Mouse (Mus musculus) limb, embryonic 13.5 days (tissue): ENCODE data around the gene Lpp. TPM values are rescaled to one million over a fixed set of nuclear protein-coding genes. Genes with fewer than 3 reads are reported as not detected.

Source experiments
- ATAC-seq: fragments of 200-750 bp; cut with Nextera tagmentation; 2 replicates; pipeline ENCODE4 v1.8.0; 2017; ENCODE audit warnings: low read depth, moderate number of reproducible peaks, moderate TSS enrichment; ENCODE audit not compliant: low FRiP score
- H3K27ac ChIP-seq: fragments of 300-500 bp; sonication (generic); 2 replicates; pipeline ENCODE4 v1.5.1; 2015; ENCODE audit warnings: inconsistent platforms, mild to moderate bottlenecking, moderate library complexity
- H3K27me3 ChIP-seq: fragments of 300-500 bp; sonication (generic); 2 replicates; pipeline ENCODE4 v1.6.1; 2015; ENCODE audit warnings: mild to moderate bottlenecking, inconsistent platforms
- H3K36me3 ChIP-seq: fragments of 300-500 bp; sonication (generic); 2 replicates; pipeline ENCODE4 v1.6.1; 2015; ENCODE audit warnings: inconsistent platforms, mild to moderate bottlenecking, moderate library complexity
- H3K4me1 ChIP-seq: fragments of 300-500 bp; sonication (generic); 2 replicates; pipeline ENCODE4 v1.6.1; 2015; ENCODE audit warnings: inconsistent platforms
- H3K4me2 ChIP-seq: fragments of 300-500 bp; sonication (generic); replicated peaks from 2 replicates; pipeline ENCODE4 v1.6.1; 2015; ENCODE audit warnings: inconsistent platforms, mild to moderate bottlenecking, moderate library complexity
- H3K4me3 ChIP-seq: fragments of 300-500 bp; sonication (generic); 2 replicates; pipeline ENCODE4 v1.5.1; 2015; ENCODE audit warnings: moderate library complexity, mild to moderate bottlenecking, inconsistent platforms
- H3K9ac ChIP-seq: fragments of 300-500 bp; sonication (generic); 2 replicates; pipeline ENCODE4 v1.6.1; 2015; ENCODE audit warnings: mild to moderate bottlenecking, inconsistent platforms
- H3K9me3 ChIP-seq: fragments of 300-500 bp; sonication (generic); 2 replicates; pipeline ENCODE4 v1.6.1; 2016; ENCODE audit warnings: inconsistent platforms
- WGBS: fragments of 180-500 bp; shearing (Covaris S2); methylation state at CpG from one replicate; pipeline ENCODE4 v1.1.7; 2015; 5-methylcytosine and 5-hydroxymethylcytosine counted together
- polyA plus RNA-seq: library from polyadenylated mRNA; unstranded; fragments of >200 nt; fragmentation: Nextera tagmentation; extraction: Ambion mirVana; gene quantifications from 2 replicates; pipeline ENCODE4 v1.2.1, GENCODE M21; 2015

Lpp gene
- polyA plus RNA-seq, 1 experiment from 2014 or later = 56.0 TPM

- no peak overlapping the region for H3K27ac ChIP-seq
- no peak overlapping the region for H3K9ac ChIP-seq
- 37% methylated on average over 3 of the region's 3 CpGs for WGBS
- H3K4me2 ChIP-seq = no peak overlapping the region
- ATAC-seq = no peak
- peaks cover 21% of the 10 kb centered on the region for H3K36me3 ChIP-seq
- H3K4me1 ChIP-seq = peaks cover 43% of the 10 kb centered on the region
- no peaks in the 10 kb centered on the region for H3K9me3 ChIP-seq
- H3K27me3 ChIP-seq = no peaks in the 10 kb centered on the region
- H3K4me3 ChIP-seq = no peak overlapping the region
These were observed 62.1 kb downstream of the Lpp start for GRCm38 (mm10) chr16:24455361-24455855.

GRCm38 (mm10) chr16:24463842-24464241, 70.5 kb downstream of the Lpp start:
- Histone ChIP-seq H3K36me3 (peaks cover 13% of the 10 kb centered on the region; the same call in 1 of the 2 replicates), H3K27ac (no peak overlapping the region), H3K4me1 (peaks cover 18% of the 10 kb centered on the region), H3K27me3 (no peaks in the 10 kb centered on the region), H3K4me3 (no peak overlapping the region), H3K4me2 (no peak overlapping the region), H3K9ac (no peak overlapping the region), H3K9me3 (no peaks in the 10 kb centered on the region; the same call in 1 of the 2 replicates)
- ATAC-seq = no peak
- WGBS = 93% methylated on average over 2 of the region's 2 CpGs

GRCm38 (mm10) chr16:24464436-24464835, 71.1 kb downstream of the Lpp start:
- Histone ChIP-seq H3K36me3 (peaks cover 11% of the 10 kb centered on the region; the same call in 1 of the 2 replicates), H3K4me1 (peaks cover 18% of the 10 kb centered on the region), H3K9me3 (no peaks in the 10 kb centered on the region; the same call in 1 of the 2 replicates), H3K4me3 (no peak overlapping the region), H3K4me2 (no peak overlapping the region), H3K27me3 (no peaks in the 10 kb centered on the region), H3K27ac (no peak overlapping the region), H3K9ac (no peak overlapping the region)
- no peak for ATAC-seq
- WGBS = 68% methylated on average over 5 of the region's 5 CpGs

- 90% methylated on average over 5 of the region's 5 CpGs for WGBS
- no peak for ATAC-seq
- Histone ChIP-seq H3K9ac (no peak overlapping the region), H3K4me3 (no peak overlapping the region), H3K4me1 (peaks cover 9% of the 10 kb centered on the region), H3K27me3 (no peaks in the 10 kb centered on the region), H3K27ac (no peak overlapping the region), H3K9me3 (no peaks in the 10 kb centered on the region; the same call in 1 of the 2 replicates), H3K4me2 (no peak overlapping the region), H3K36me3 (peaks cover 11% of the 10 kb centered on the region; the same call in 1 of the 2 replicates)
These were observed 72.3 kb downstream of the Lpp start for GRCm38 (mm10) chr16:24465633-24466032.

GRCm38 (mm10) chr16:24467544-24468290, 74.4 kb downstream of the Lpp start:
- no peak overlapping the region for H3K4me2 ChIP-seq

GRCm38 (mm10) chr16:24469313-24469712, 76.0 kb downstream of the Lpp start:
- Histone ChIP-seq H3K4me3 (no peak overlapping the region), H3K36me3 (peaks cover 21% of the 10 kb centered on the region), H3K4me1 (no peaks in the 10 kb centered on the region), H3K9ac (no peak overlapping the region), H3K9me3 (no peaks in the 10 kb centered on the region; the same call in 1 of the 2 replicates), H3K4me2 (no peak overlapping the region), H3K27ac (no peak overlapping the region), H3K27me3 (no peaks in the 10 kb centered on the region)
- no peak for ATAC-seq
- 59% methylated on average over 3 of the region's 3 CpGs for WGBS

More at GRCm38 (mm10) chr16:24467544-24468290, 74.4 kb downstream of the Lpp start:
- H3K36me3 ChIP-seq = peaks cover 18% of the 10 kb centered on the region
- no peaks in the 10 kb centered on the region for H3K27me3 ChIP-seq
- H3K4me3 ChIP-seq = no peak overlapping the region
- ATAC-seq = no peak
- no peaks in the 10 kb centered on the region for H3K4me1 ChIP-seq
- no peak overlapping the region for H3K9ac ChIP-seq
- no peak overlapping the region for H3K27ac ChIP-seq
- no peaks in the 10 kb centered on the region; the same call in 1 of the 2 replicates for H3K9me3 ChIP-seq
- 78% methylated on average over 17 of the region's 17 CpGs for WGBS

- Histone ChIP-seq H3K4me2 (no peak overlapping the region), H3K9me3 (no peaks in the 10 kb centered on the region; the same call in 1 of the 2 replicates), H3K27ac (no peak overlapping the region), H3K9ac (no peak overlapping the region), H3K27me3 (no peaks in the 10 kb centered on the region), H3K4me1 (peaks cover 2% of the 10 kb centered on the region), H3K4me3 (no peak overlapping the region), H3K36me3 (peaks cover 21% of the 10 kb centered on the region)
- WGBS = 70% methylated on average over 1 of the region's 1 CpGs
- no peak for ATAC-seq
These were observed 77.3 kb downstream of the Lpp start for GRCm38 (mm10) chr16:24470601-24471000.

GRCm38 (mm10) chr16:24471029-24471428, 77.7 kb downstream of the Lpp start:
- peaks cover 21% of the 10 kb centered on the region for H3K36me3 ChIP-seq
- WGBS = 84% methylated on average over 4 of the region's 4 CpGs
- no peak overlapping the region for H3K4me3 ChIP-seq

GRCm38 (mm10) chr16:24471801-24472200, 78.5 kb downstream of the Lpp start:
- 81% methylated on average over 1 of the region's 1 CpGs for WGBS
- no peak for ATAC-seq
- peaks cover 14% of the 10 kb centered on the region for H3K4me1 ChIP-seq
- no peak overlapping the region for H3K9ac ChIP-seq
- H3K27me3 ChIP-seq = no peaks in the 10 kb centered on the region
- no peak overlapping the region for H3K27ac ChIP-seq
- H3K4me2 ChIP-seq = no peak overlapping the region
- no peak overlapping the region for H3K4me3 ChIP-seq
- H3K36me3 ChIP-seq = peaks cover 14% of the 10 kb centered on the region
- no peaks in the 10 kb centered on the region for H3K9me3 ChIP-seq

More at GRCm38 (mm10) chr16:24471029-24471428, 77.7 kb downstream of the Lpp start:
- no peaks in the 10 kb centered on the region; the same call in 1 of the 2 replicates for H3K9me3 ChIP-seq
- no peak overlapping the region for H3K4me2 ChIP-seq
- peaks cover 7% of the 10 kb centered on the region for H3K4me1 ChIP-seq
- H3K27ac ChIP-seq = no peak overlapping the region
- H3K9ac ChIP-seq = no peak overlapping the region
- no peaks in the 10 kb centered on the region for H3K27me3 ChIP-seq
- ATAC-seq = no peak

DNA sequence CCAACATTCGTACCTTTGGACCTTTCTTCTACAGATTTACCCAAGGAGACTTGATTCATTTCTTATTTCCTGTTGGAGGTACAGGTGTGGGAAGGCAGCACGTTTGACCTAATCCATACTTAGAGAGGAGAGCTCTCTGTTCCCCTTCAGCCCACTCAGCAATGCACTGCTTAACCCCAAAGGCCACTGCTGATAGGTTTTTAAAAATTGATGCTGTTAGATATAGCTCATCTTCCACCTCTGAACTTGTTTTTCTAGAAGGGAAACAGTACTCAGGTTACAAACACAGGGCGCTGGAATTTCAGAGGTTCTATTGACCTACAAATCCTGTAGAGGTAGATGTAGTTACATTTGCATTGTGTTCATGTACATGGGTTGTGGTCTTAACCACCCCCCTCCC, 80.7 kb downstream of the Lpp start:
- WGBS = 66% methylated on average over 3 of the region's 3 CpGs
- H3K4me3 ChIP-seq = no peak overlapping the region

GRCm38 (mm10) chr16:24474781-24475180, 81.5 kb downstream of the Lpp start:
- peaks cover 10% of the 10 kb centered on the region for H3K36me3 ChIP-seq
- 67% methylated on average over 6 of the region's 6 CpGs for WGBS
- ATAC-seq = no peak
- H3K4me1 ChIP-seq = peaks cover 27% of the 10 kb centered on the region
- H3K9me3 ChIP-seq = no peaks in the 10 kb centered on the region
- no peak overlapping the region for H3K4me2 ChIP-seq
- no peak overlapping the region for H3K4me3 ChIP-seq
- H3K9ac ChIP-seq = no peak overlapping the region
- H3K27ac ChIP-seq = no peak overlapping the region
- no peaks in the 10 kb centered on the region for H3K27me3 ChIP-seq

More for the DNA sequence above, 80.7 kb downstream of the Lpp start:
- peaks cover 10% of the 10 kb centered on the region for H3K36me3 ChIP-seq
- H3K4me1 ChIP-seq = peaks cover 21% of the 10 kb centered on the region
- H3K9ac ChIP-seq = no peak overlapping the region
- H3K9me3 ChIP-seq = no peaks in the 10 kb centered on the region
- no peak for ATAC-seq
- H3K27me3 ChIP-seq = no peaks in the 10 kb centered on the region
- no peak overlapping the region for H3K27ac ChIP-seq
- no peak overlapping the region for H3K4me2 ChIP-seq

DNA sequence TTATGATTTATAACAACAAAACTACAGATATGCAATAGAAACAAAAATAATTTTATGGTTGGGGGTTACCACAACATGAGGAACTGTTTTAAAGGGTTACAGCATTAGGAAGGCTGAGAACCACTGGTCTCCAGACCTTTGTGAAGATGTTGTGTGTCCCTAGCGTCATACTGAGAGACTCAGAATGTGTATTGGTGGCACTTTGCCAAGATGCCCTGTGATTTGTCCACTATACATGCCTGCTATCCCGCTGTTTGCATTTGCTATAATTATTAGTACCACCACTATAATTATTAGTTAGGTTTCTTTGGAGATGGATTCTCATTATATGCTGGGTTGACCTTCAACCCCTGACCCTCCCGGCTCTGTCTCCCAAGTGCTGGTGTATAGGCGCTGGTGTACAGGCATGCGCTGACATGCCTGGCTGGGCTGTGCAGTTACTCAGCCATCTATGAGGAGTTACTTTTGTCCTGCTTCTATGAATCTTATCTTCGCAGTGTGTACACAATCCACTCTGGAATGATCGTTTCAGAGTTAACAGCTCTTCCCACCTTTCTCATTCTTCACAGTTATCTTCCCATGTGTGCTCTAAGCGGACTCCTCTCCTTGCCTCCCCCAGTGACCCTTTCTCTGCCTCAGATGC, 82.1 kb downstream of the Lpp start:
- peaks cover 10% of the 10 kb centered on the region for H3K36me3 ChIP-seq
- WGBS = 61% methylated on average over 8 of the region's 8 CpGs
- no peak overlapping the region for H3K4me2 ChIP-seq
- no peak overlapping the region for H3K9ac ChIP-seq
- no peaks in the 10 kb centered on the region for H3K9me3 ChIP-seq
- H3K4me1 ChIP-seq = peaks cover 27% of the 10 kb centered on the region
- H3K27ac ChIP-seq = no peak overlapping the region
- no peaks in the 10 kb centered on the region for H3K27me3 ChIP-seq
- H3K4me3 ChIP-seq = no peak overlapping the region
- no peak for ATAC-seq
